Mouse (Mus musculus) urinary bladder, postnatal 14 days (tissue): ENCODE data around the gene Utf1.

Source experiments
- DNase-seq: peaks from one replicate; pipeline ENCODE4 v3.0.0; 2021; ENCODE audit warnings: low spot score

Utf1 gene

DNA sequence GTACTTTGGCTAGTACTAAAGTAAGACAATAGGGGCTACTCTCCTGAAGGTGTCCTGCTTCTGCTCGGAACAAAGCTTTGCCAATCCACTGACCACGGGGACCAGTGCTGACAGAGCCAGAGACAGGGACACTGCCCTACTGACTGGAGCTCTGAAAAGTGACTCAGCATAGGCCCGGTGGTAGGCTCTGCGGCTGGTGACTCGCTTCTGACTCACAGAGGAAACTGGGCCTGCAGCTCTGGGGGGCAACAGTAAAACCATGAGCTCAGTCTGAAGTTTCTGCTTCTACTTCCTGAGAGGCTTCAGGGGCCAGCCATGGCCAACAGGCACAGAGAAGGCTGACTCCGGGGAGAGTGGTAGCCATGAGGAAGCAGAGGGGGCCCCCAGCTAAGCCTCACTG is 27.8 kb downstream of the Utf1 start:
- DNase-seq: peak; percentile 57

DNA sequence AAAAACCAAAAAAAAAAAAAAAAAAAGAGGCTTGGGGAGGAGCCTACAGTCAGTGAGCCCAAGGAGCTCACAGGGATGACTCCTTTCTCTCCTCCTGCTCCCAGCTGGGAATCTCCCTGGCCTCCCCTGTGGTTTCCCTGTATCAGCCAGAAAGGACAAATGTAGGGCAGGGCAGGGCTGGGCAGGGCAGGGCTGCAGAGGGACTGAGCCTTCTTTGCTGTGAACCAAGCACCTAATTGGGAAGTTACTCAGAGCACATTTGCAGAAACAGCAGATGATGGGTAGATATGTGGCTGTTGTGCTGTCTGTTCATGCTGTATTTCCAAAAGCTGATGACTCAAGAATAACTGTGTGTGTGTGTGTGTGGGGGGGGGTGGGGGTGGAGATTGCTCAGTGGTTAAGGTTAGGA is 29.3 kb downstream of the Utf1 start:
- no peak for DNase-seq

DNA sequence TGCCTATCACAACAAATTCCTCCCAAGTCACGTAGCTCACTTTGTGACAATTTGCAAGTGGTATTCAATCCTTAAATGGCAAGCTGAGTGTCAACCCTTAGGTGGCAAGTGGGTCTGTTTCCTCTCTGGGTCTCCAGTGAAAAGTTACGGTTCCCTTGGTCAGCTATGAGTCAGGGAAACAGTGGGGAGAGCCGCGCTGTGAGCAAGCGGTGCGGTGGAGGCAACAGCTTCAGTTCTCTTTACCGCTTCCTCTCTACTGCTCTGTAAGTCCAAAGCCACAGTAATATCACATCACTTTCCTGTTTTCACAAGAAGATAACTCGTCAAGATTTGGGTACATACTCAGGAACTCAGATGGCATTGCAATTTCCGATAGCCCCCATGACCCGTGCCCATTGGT is 30.7 kb downstream of the Utf1 start:
- DNase-seq: no peak

DNA sequence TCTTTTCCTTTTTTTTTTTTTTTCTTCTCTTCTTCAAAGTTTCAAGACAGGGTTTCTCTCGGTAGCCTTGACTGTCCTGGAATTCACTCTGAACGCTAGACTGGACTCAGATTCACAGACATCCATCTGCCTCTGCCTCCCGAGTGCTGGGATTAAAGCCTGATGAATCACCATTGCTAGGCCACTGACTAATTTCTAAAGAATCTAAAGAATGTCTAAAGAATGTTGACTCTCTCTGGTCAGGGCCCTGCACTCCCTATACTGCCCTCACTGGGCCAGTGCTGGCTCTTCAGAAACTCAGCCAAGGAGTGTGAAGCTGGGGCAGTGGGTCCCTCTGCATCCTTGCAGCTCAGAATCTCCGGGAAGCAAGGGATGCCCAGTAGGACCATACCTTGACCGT is 31.9 kb downstream of the Utf1 start:
- DNase-seq: no peak

DNA sequence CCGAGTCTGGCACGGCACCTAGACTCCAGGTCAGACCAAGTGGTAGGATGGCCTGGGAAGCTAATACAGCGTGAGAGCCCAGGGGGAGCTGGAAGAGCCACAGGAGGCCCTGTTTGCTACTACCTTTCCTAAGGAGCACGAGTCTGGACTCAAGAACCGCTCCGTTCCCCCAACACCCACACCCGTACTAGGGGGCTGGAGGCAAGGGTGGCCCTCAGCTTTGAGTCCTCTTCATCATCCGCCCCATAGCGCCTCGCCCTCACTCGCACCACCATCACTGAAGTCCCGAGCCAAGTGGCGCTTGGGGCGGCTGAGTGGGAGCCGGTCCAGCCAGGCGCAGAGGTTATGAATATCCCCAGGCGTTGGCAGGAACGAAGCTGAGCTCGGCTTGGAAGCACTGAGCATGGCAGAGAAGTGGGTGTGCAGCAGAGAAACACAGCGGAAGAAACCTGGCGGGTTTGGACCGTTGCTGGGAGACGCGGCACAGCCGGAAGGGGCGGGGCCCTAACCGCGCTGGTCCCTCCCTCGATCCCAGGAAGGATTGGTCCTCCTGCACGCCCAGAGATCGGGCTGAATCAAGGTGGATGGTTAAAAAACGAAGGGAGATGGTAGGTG is 34.8 kb downstream of the Utf1 start, which contains the start of gene 6430531B16Rik:
6430531B16Rik (minus strand) TSS at position 478 of the 615 bp plus-strand sequence.
- peak; percentile 88 for DNase-seq

DNA sequence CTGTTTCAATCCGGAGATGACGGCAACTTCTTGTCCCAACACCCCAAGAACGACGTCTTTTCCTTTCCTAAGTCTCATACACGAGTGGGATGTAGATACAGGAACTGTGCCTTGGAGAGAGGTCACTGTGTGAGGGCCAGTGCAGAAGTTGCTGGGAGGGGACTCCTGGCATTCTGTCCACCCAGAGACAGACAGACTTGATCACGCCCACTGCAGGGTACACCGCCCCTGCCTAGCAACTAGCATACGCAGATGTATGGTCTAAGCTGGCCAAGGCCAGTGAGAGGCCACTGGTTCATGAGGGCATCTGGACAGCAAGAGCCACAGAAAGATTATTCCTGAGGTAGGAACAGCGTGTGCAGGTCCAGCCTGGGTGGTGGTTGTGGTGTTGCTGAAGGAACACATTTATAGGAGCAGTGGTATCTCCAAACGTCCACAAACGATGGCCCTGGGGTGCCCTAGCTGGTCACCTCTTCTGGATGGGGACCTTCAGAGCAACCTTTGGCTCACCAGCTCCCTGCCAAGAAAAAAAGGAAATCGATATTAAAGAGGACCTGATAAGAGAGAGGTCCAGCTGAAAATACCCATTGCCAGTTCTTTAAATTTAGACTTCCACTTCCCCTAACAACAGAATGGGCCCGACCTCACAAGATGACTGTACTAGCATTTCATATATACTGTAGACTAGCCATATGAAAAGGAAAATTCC is 35.6 kb downstream of the Utf1 start:
- DNase-seq: no peak

DNA sequence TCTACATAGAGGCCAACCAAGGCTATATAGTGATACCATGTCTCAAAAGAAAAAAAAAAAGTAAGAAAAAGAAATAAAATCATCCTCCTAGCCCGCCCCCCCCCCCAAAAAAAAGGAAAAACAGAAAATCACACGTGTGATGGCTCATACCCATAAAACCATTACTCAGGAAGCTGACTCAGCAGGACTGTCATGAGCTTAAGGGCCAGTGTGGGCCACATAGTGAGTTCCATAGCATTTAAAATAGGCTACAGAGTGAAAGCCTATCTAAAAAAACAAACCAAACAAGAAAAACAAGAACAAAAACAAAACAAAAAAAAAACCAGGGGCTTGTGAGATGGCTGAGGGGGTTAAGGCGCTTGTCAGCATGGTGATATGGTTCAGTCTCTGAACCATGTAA is 37.2 kb downstream of the Utf1 start:
- no peak for DNase-seq

DNA sequence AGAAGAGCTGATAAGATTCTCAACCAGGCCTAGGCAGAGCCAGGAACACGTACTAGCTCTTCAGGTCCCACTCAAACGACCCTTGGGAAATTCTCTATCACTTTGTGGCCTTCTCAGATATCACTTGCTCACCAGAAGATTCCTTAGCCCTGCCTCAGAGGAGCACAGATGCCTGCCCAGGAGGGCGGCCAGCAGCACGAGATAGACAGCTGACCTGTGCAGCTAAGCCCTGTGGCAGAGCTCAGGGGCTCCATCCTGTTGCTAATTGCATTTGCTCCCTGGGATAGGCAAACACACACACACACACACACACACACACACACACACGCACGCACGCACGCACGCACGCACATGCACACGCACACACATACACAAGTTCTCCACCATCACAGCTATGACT is 38.5 kb downstream of the Utf1 start:
- no peak for DNase-seq

DNA sequence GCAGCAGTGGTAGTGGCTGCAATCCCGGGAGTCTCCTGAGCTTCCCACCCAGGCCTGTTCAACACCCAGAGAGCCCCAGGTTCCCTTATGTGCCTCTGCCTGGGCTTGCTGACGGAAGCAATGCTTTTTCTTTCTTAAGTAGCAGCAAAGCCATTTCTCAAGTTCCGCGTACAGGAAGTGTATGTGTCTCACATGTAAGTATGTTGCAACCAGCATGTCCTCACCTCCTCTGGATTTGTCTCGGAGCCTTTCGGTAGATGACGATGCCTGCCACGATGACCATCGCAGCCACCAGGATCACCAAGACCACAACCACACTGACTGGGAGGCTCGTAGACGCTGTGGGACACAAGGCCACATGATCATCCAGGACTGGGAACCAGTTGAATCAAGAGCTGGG is 40.9 kb downstream of the Utf1 start:
- DNase-seq: no peak

DNA sequence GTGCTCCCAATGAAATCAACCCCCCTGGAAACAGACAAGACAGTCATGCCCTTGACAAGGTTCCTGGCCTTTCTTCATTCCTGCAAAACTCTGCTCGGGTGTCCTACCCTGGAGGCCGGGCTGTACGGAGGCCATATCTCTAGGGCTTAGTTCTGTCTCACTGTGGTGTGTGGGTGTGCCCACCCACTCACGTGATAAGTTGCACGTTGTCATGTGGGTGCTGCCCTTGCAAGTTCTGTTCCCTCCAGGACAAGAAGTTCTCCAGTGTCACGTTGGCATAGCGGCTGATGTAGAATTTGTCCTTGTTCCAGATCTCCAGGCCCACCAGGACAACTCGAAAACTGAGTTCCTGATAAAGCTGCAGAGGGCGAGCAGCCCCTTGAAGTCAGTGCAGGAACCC is 44.7 kb downstream of the Utf1 start:
- DNase-seq: no peak

DNA sequence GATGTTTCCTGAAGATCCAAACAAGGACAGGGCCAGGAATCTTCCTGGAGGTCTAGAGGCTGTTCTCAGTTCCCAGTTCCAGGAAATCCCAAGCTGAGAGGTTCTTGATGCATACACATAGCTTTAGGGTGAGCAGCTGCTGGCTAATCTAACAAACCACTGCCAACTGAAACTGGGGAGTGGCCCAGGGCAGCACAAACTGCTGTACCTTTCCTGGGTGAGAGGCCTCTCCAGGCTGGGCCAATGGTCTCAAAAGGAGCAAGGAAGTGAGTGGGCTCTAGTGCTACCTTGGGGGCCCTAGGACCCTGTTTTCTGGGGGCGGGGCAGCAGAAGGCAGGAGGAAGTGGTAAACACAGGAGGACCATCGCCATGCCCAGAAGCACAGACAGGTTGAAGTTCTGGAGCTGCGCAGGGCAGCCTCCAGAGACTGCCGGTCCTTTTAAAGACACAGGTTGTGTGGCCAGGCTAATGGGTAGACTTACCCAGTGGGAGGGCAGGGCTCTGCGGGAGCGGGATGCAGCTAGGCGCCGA is 47.3 kb downstream of the Utf1 start:
- no peak for DNase-seq

DNA sequence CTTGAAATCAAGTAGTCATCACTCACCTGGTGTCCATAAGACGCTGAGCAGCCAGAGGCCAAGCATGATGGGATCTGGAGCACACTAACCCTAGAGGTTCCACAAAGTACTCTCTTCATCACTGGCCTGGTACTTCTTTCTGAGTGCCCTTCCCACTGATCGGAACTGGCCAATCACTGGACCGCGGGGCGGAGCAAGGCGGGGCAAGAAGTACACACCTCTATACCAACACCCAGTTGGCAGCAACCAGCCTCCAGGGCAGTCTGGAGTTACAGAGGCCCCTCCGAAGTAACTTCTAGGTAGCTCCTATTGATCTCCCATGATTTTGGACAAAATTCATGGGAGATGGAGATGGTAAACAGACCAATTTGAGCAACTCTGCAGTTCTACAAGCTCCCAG is 48.8 kb downstream of the Utf1 start, which contains the start of gene Adam8:
Adam8 (minus strand) TSS at position 157 of the 400 bp plus-strand sequence.
- peak; percentile 52 for DNase-seq

DNA sequence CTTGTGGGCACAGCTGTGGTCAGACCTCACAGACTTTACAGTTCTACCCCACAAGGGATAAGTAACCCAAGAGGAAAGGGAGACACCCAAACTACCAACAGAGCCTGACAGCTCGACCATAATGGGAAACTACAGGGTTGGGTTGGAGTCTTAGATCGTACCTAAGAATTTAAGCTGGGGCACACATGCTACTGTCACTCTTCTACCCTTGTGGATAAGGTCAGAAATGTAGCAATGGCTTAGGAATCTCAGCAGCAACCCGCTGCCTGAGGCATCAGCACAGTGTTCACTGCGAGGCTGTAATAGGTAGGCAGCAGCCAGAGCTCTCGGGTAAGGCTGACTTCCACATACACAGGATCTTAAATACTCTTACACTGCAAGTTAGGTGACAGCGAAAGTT is 49.9 kb downstream of the Utf1 start:
- DNase-seq: no peak

DNA sequence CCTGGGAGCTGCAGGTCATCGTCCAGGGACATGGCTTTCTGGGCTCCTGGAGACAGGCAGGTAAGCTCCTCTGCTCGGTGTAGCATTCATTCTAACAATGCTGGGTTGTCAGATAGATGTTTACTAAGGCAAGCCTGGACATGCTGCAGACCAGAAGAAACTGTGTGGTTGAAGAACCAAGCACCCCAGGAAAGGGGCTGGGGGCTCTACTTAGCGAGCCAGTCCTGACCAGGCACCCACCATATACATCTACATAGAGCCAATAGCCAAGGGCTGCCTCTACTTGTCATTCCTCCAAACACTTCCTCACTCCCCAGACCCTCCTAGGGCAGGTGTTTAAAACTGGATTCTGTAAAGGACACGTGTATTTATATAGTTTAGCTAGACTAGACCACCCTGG is 50.6 kb downstream of the Utf1 start:
- DNase-seq: no peak

DNA sequence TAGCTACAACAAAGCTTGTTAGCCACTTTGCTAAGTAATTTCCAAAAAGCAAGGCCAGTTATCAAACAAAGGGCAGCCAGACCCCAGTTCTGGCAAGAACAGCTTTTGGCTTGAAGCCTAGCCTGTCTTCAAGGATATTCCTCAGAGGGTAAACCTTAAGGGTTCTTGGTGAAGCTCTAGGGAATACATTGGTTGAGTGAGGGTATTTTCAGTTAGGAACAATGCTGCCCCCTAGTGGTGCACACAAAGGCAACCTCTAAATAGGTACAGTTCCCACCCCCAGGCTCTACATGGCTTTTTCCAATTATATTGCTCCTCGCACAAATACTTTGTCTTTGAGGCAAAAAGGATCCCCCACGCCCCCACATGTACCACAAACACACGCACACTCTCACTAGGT is 51.1 kb downstream of the Utf1 start:
- DNase-seq: peak; percentile 69
